Mouse (Mus musculus) adrenal gland, adult (tissue): ENCODE results near the gene Kcnq5.
A peak's percentile ranks its signal among the peaks of the same experiment; 100 is the strongest.
"Not testable (repeated sequence)": the region's sequence is repeated elsewhere in the genome, so short reads cannot be mapped to it uniquely, and the experiment has no call there.

Experiments used
- DNase-seq, 2 experiments: peaks; one replicate each; pipeline ENCODE4 v3.0.0; 2022 to 2023; ENCODE audit warnings: low spot score in 1 of 2; ENCODE audit not compliant: inconsistent age in 2 of 2

Kcnq5 gene

GRCm38 (mm10) chr1:21650820-21651219, 310.9 kb downstream of the Kcnq5 start:
- no peak for DNase-seq

DNA sequence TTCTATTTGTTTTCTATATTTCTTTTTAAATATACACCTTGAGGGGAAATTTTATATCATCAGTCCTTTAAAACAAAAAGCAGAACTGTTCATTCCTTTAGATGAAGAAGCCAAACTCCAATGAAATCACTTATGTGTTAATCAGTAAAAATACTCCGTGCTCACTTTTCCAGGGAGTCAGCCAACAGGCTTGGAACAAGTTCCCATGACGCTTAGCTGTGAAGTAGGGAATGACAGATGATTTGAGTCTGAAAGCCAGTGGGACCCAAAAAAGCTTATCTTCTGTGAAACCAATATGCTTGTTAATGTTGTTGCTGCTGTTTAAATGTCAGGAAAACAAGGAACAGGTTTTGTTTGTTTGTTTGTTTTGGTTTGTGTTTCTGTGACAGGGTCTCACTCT, 326.3 kb downstream of the Kcnq5 start:
- no peak for DNase-seq

GRCm38 (mm10) chr1:21634013-21634412, 327.7 kb downstream of the Kcnq5 start:
- no peak for DNase-seq

GRCm38 (mm10) chr1:21622455-21622854, 339.3 kb downstream of the Kcnq5 start:
- no peak for DNase-seq

- no peak for DNase-seq
Measured at GRCm38 (mm10) chr1:21622039-21622438, 339.7 kb downstream of the Kcnq5 start.

- DNase-seq, result no peak
Measured at GRCm38 (mm10) chr1:21618712-21619111, 343.0 kb downstream of the Kcnq5 start.

- no peak for DNase-seq
Measured at GRCm38 (mm10) chr1:21616666-21617065, 345.1 kb downstream of the Kcnq5 start.

GRCm38 (mm10) chr1:21613933-21614332, 347.8 kb downstream of the Kcnq5 start:
- DNase-seq, result no peak

DNA sequence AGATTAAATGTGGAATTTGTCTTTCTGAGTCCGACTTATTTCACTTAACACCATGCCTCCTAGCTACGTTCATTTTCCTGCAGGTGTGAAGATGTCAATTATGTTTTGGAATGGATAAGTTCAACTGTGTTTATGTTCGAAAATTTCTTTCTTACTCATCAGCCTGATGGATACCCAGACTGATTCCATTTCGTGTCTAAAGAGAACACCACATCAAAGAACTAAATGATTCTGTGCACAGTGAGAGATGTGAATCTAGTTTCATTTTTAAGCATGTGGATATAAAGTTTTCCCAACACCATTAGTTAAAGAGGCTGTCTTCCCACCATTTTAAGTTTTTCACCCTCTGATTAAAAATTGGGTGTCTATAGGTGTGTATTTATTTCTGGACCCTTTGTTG, 357.7 kb downstream of the Kcnq5 start:
- no peak for DNase-seq

GRCm38 (mm10) chr1:21602567-21602966, 359.2 kb downstream of the Kcnq5 start:
- no peak for DNase-seq

GRCm38 (mm10) chr1:21600606-21601005, 361.1 kb downstream of the Kcnq5 start:
- DNase-seq, result no peak

GRCm38 (mm10) chr1:21593872-21594271, 367.9 kb downstream of the Kcnq5 start:
- DNase-seq, result no peak

DNA sequence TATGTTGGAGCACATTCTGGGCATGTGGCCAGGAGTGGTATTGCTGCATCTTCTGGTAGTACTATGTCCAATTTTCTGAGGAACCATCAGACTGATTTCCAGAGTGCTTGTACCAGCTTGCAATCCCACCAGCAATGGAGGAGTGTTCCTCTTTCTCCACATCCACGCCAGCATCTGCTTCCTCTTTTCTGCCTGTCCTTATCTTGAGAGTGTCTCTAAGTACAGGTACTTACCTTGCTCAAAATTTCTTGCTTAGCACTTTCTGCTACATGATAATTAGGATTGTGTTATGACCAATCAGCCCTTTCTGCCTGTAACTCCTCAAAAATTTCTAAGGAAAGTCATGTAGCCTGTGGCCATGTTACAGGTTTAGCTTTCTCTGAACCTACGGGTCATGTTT, 394.3 kb downstream of the Kcnq5 start:
- not testable (repeated sequence) for DNase-seq

GRCm38 (mm10) chr1:21554630-21555029, 407.1 kb downstream of the Kcnq5 start:
- no peak for DNase-seq

GRCm38 (mm10) chr1:21552715-21553114, 409.0 kb downstream of the Kcnq5 start:
- no peak for DNase-seq

- DNase-seq, result no peak
Measured at GRCm38 (mm10) chr1:21543909-21544308, 417.8 kb downstream of the Kcnq5 start.

GRCm38 (mm10) chr1:21539486-21539885, 422.3 kb downstream of the Kcnq5 start:
- DNase-seq, result no peak

- DNase-seq, result no peak
Measured at GRCm38 (mm10) chr1:21530823-21531222, 430.9 kb downstream of the Kcnq5 start.

GRCm38 (mm10) chr1:21521995-21522394, 439.7 kb downstream of the Kcnq5 start:
- no peak for DNase-seq

GRCm38 (mm10) chr1:21521475-21521874, 440.3 kb downstream of the Kcnq5 start:
- DNase-seq, result no peak

DNA sequence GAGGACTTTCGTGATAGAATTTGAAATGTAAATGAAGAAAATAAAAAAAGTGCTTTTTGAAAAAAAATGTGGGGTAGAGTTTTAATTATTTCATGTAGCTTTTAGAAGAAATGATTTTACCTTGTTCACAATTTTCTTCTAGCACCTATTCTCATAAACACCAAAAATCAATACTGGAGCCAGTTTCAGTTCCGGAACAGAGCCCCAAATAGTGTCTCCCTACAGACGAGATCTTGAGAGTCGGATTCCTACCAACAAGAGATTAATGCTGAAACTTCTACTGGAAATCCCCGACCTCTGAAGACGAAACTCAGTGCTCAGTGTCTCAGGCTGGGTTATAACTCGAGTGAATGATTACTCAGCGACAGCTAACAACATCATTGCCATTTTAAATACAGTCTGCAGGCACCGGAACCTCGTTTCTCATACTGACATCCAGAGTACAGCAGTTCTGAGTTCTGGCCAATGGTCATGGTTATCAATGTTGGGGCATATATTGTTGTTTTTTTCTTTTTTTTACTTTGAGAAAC, 441.6 kb downstream of the Kcnq5 start:
- DNase-seq, result no peak

- no peak for DNase-seq
Measured at GRCm38 (mm10) chr1:21506665-21507064, 455.1 kb downstream of the Kcnq5 start.

GRCm38 (mm10) chr1:21499815-21500534, 461.8 kb downstream of the Kcnq5 start:
- DNase-seq, result peak in 1 of 2 experiments; percentile 26
